Mouse (Mus musculus) v-Abl transformed pro-B cells (cell line): ENCODE measurements at regions not wholly inside any gene's neighbourhood (a gene's known extent, or its start where the extent isn't known, plus 50 kb on each side); places are given as distances from the start of the nearest gene placed in this dataset.
"Not testable (repeated sequence)": the region's sequence is repeated elsewhere in the genome, so short reads cannot be mapped to it uniquely, and the experiment has no call there.

Source experiments
- in situ Hi-C, 2 experiments: fragments of 400-800 bp; cut with MboI; formaldehyde crosslinking; loops; one replicate each; pipeline ENCODE4 v1.15.1; 2025; ENCODE audit not compliant: unreplicated experiment in 2 of 2

GRCm38 (mm10) chr16:86644912-86645312, 709.1 kb upstream of the N6amt1 start:
- in situ Hi-C loops = loop anchor here in 1 of 2 experiments (10.0 kb wide), 1 partner anchor 840 kb away; the partner anchor contains the start of gene Adamts1

DNA sequence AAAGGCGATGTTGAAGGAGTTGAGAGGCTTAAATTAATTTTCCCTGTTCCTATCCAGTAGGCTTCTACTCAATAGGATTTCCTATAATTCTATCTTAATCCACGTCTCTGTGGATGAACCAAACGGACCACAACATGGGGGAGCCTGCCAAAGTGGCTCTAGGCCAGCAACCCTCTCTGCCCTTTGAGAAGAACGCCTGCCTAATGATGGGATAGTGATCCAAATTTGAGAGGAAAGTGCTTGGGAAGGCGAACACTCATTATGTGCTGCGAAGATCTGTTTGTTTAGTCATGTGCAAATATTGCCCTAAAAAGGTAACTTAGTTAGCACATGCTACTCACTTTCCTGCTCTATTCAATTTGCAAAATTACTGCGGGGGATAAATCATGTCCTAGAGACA, 702.5 kb upstream of the Adamts5 start:
- in situ Hi-C loops = no loop called here

GRCm38 (mm10) chr16:86594992-86595391, 693.4 kb upstream of the Adamts5 start:
- in situ Hi-C loops = no loop called here

- in situ Hi-C loops = no loop called here
Measured at GRCm38 (mm10) chr16:86586044-86586443, 684.4 kb upstream of the Adamts5 start.

DNA sequence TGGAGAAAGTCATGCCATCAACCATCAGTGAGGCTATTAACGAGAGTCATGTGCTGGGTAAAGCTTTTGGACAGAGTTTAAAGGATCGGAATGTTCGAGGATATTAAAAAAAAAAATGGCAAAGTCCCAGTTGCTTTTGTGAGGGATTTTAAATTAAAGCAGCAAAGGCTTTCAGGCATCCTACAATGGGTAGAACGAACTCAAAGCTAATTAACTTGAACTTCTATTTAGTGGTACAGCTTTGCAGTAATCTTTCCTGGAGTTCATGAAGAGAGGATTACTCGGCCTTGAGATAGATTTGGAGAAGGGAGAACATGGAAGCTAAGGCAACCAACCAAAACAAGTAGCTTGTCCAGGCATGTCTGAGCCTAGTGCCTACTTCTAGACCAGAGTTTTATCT, 676.7 kb upstream of the Adamts5 start:
- in situ Hi-C loops = no loop called here

DNA sequence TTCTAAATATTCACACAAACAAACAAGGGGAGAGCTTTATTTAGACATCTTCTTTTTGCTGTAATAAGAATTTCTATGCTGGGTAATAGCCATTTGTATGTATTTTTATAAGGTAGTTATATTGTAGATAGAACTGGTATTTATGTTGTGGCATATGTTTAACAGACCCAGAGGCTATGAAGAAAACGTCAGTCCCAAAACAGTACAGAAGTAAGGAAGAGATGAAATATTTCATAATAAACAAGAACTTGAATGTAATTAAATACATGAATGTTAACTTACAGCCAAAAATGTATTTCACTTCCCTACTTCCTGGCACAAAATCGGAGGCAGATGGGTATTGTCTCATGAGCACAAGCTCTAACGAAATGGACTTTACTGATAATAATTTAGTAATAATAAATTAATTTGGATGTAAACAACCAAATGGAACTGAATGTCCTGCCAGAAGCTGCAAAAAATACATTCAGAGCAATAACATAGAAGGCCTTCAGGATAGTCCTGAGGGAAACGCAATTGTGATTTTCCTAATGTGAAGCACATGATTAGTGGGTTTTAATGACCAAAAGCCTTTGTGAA, 645.9 kb upstream of the Adamts5 start:
- in situ Hi-C loops = no loop called here

DNA sequence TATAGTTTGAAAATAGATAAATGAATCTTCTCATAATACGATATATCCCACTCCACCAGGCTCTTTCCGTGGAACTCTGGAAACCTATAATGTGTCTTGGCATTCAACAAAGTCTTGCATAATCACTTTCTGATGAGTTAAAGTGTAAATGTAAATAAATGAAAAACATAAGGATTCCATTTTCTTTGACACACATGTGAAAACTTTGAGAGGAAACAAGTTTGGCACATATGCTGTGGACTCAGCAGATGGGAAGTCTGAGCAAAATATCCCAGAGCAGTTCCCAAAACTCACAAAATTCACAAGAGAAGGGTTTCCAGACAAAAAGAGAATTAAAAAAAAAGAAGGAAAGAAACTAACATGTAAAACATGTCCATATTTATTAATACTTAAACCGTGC, 645.3 kb upstream of the Adamts5 start:
- in situ Hi-C loops = no loop called here

GRCm38 (mm10) chr16:86544121-86544520, 642.5 kb upstream of the Adamts5 start:
- in situ Hi-C loops = no loop called here

- in situ Hi-C loops = no loop called here
Measured at GRCm38 (mm10) chr16:86536479-86536878, 634.9 kb upstream of the Adamts5 start.

DNA sequence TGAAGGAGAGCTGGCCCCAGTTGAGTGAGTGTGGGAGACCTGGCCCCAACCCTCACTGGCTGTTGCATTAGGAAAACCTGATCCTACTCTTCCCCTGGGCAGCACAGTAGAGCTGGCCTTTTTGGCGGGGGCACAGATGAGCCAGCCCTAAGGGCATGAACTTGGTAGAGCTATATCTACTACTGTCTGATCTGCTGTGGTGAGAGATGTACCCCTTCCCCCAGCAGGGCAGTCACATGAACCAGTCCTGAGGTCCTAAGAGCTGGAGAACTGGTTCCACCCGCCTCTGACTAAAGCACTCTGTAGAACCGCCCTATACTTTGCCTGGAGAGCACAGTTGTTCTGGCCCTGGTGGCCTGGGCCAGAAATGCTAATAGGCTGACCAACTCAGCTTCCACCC, 622.5 kb upstream of the Adamts5 start:
- in situ Hi-C loops = no loop called here

- in situ Hi-C loops = no loop called here
Measured at GRCm38 (mm10) chr16:86516935-86517334, 615.3 kb upstream of the Adamts5 start.

GRCm38 (mm10) chr16:86516144-86516543, 614.5 kb upstream of the Adamts5 start:
- in situ Hi-C loops = no loop called here

DNA sequence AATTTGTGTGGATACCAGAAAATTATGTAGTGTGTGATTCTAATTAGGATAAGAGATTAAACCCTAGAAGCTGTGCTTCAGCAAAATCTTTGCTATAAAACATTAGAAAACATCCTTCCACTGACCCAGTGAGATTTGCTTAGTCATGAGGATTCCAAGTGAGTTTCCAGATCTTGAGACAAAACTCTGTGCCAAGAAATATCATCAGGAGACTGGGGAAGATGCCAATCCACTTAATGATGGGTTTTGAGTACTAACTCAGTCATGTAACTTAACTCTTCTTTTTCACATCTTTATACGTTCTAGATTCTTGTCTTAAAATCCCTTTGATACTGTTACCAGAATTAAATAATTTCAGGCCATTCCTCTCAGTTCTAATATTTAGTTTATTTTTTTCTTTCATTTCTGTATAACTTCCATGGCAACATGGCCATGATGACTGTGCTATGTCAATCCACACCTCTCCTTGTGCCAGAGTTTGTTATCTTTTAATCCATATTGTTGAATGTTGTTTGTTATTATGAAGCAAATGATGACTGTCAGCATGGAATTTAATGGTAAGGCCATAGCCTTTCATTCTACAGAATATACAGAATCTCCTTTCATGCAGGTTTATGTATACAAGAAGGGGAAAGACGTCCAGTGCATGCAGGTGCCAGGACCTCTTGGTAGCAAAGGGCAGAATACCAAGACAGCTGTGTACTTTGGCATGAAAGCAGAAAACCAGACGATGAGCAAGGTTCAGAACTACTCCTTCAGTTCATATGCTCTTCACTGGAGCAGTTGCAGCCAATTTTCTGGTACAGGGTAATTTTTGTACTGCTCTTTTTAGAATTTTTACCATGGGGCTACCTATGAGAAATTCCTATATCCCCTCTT, 599.7 kb upstream of the Adamts5 start:
- in situ Hi-C loops = no loop called here

DNA sequence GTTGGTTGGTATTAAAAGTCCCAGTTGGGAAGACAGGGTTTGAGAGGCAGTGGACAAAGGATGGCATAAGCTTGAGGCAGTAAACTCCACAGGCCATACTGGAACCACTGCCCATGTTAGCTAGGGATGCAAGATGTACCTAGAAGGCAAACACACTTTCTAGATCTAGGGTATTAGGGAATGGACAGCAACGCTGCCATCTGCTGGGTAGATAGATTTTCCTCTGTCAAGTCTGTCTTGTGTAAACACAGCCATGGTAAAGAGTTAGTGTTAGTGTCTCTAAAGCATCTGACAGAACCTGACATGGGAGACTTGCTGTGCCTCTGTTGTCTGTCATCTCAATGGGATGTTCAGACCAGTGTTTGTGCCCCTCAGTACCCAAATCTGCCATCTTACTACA, 573.5 kb upstream of the Adamts5 start:
- in situ Hi-C loops = no loop called here

- in situ Hi-C loops = no loop called here
Measured at GRCm38 (mm10) chr16:86473059-86473740, 571.6 kb upstream of the Adamts5 start.

DNA sequence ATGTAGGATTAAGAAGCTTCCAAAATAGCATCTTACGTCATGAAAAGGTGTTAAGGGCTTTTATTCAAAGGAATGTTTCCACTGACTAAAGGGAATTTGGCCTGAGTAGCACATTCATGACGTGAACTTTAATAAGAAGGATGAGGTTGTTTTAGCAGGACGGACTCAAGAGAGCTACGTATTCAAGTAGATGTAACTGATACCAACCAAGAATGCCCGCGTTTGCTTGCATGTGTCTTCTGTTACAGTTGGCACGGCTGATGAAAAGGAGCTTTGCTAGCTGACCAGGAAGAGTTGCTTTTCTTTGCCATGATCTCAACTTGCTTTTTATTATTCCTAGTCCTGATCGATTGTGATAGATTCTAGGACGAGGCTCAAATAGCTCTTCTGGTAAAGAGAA, 559.4 kb upstream of the Adamts5 start:
- in situ Hi-C loops = no loop called here

- in situ Hi-C loops = no loop called here
Measured at GRCm38 (mm10) chr16:86456649-86457048, 555.0 kb upstream of the Adamts5 start.

GRCm38 (mm10) chr16:86454810-86455209, 553.2 kb upstream of the Adamts5 start:
- in situ Hi-C loops = no loop called here

DNA sequence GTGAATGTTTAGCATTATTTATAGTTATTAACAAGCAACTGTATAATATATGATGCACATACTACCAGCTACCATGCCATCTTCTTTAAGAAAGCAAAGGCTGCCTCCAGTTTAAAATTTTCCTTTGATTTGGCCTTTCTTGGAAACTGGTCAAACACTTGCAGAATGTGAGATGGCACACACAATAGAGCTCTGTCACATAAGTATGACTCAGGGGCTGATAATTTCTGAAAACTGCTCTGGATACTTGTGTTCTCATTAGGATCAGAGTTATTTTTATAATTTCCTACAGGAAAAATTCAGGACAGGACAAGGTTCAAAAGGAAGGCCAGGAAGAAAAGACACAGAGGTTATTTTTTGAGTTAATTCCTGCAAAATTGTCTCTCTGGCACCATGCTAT, 552.4 kb upstream of the Adamts5 start:
- in situ Hi-C loops = no loop called here

GRCm38 (mm10) chr16:86448478-86449160, 547.0 kb upstream of the Adamts5 start:
- in situ Hi-C loops = no loop called here

DNA sequence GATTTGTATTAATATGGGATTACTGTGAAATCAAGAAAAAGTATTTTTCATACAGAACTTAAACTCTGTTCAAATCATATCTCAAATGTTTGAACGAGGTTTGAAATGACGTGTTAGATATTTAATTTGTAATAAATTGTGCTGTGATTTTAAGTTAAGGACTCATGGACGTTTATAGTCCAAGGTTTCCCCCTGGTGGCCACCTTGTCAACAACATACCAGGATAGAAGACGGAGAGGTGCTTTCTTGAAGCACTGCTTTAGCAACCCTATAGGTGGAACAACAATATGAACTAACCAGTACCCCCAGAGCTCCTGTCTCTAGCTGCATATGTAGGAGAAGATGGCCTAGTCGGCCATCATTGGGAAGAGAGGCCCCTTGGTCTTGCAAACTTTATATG, 517.8 kb upstream of the Adamts5 start:
- in situ Hi-C loops = not testable (repeated sequence)
